Mouse (Mus musculus) urinary bladder, postnatal 25 days (tissue): Measurements from ENCODE around the gene Trmt44.
A peak's percentile ranks its signal among the peaks of the same experiment; 100 is the strongest.

ENCODE experiments used
- DNase-seq: peaks from one replicate; pipeline ENCODE4 v3.0.0; 2022; ENCODE audit warnings: low spot score

Gene Trmt44

DNA sequence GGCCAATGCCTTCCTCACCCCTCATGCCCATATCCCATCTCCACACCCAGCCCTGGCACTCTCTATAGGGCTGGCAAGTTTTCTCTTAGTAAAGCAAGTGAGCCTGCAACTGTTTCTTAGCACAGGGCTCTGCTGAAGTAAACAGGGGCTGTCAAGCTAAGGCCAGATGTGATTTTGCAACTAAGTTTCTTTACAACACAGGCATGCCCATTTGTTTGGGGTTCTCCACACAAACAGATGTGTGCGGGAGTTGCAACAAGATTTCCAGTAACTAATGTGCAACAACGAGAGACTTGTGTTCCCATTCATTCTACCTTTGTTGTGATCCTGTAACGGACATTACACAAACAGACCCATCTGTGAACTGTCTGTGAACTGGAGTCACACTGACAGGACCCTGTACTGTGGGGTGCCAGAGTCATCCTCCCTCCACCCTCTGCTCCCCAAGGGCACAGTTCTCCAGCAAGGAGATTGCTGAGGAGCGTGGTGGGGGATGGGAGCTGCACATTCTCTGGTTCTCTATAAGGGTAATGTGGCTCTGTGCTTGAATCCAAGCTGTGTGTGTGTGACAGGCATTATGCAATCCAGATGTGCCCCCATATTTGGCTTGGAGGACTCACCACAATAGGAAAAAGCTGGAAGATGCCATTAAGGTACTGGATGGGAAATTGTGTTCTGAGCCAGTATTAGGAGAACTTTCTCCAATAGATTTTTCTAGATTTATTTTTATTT is 33.6 kb downstream of the Trmt44 start:
- DNase-seq: no peak

DNA sequence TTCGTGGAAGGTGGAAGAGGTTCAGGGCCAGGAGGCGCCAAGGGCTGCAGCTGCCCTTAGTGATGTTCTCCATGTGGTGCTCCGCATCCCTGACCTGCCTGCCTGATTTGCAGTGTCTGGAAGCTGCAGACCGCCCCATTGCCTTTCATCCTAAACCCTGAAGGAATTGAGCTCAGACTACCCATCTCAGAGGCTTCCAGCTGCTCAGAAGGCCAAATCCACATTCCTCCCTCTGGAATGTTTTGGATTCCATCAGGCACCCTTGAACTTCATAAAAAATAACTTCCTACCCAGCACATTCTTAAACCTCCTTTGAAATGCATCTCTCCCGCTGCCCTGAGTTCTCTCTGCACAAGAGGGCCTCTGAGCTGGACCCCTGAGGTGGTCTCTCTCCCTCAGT is 34.3 kb downstream of the Trmt44 start:
- no peak for DNase-seq

DNA sequence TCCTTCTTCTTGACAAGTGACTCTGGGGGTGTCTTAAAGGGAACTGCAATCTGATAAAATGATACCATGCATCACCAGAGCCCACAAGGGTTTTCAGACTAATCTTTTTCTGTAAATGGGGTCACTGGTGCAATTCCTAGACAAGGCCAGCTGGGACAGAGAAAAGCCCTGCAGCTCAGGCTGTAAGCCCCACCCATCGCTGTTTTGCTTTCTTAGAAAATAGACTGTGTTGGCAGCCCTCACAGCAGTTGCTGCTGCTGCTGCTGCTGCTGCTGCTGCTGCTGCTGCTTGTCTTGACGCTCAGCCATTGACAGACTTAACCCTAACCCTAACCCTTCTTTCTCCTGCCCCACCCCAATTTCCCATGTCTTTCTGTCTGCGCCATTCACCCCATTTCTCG is 35.3 kb downstream of the Trmt44 start:
- no peak for DNase-seq

DNA sequence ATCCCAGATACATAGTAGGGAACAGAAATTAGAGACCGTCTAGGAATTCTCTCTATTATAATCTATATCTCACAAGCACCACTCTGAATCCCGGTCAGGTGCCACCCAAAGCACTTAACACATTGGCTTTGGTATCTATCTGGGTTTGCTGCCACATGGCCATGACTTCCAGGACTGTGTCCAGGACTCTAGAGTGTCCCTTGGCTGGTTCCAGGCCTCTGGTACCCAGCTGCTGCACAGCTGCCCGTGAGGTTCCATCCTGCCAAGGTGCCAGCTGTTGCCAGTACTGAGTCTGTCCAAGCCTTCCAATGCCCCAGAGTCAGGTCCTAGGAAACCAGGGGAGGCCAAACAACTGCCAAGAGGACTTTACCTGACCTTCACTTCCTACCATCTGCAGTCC is 36.8 kb downstream of the Trmt44 start:
- no peak for DNase-seq

DNA sequence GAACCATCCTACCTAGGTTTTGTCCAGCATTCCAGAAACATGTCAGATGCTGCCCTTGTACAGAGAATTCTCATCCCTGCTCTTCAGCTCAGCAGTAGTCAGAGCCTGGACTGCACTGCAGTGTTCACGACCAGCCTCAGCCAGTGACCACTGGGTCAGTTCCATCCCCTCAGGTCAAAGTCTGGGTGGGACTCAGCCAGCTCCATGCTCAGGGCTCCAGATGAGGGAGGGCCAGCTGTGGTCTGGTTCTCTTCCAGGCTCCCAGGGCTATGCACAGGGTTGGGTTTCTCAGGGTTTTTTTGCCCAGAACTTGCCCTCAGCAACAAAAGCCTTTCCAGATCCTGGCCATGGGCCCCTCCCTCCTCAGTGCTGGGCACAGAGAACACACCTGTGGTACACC is 37.4 kb downstream of the Trmt44 start:
- no peak for DNase-seq

DNA sequence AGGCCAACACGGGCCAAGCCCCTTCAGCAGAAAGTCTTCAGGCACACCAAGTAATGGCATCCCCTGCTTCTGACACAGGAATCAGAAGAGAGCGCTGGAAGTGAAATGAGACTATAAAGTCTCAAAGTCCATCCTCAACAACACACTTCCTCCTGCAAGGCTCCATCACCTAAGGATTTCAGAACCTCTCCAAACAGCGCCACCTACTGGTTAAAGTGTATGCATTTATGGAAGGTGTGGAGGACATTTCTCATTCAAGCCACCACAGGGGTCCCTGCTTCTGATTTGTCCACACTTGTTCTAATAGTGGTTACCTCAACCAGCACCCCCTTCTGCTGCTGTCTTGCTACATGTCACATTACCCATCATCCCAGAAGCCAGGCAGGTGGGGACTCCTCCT is 38.6 kb downstream of the Trmt44 start:
- DNase-seq: no peak

DNA sequence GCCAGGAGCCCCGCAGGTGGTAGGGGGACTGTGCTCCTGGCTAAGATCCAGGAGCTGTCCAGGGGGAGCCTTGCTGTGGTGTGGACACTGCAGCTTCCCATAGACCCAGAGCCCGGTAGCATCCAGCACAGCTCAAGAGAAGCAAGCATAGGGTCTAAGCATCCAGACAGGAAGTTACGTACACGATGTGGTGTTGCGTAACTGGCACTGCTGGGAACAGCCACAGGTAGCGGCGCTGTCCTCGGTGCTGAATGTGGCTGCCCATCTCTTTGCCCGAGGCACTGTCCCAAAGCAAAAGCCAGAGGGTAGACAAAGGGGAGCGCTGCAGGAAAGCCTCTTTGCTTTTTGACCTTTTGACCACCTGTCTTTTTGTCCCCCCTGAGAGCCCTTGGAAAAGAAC is 43.3 kb downstream of the Trmt44 start:
- peak; percentile 41 for DNase-seq

DNA sequence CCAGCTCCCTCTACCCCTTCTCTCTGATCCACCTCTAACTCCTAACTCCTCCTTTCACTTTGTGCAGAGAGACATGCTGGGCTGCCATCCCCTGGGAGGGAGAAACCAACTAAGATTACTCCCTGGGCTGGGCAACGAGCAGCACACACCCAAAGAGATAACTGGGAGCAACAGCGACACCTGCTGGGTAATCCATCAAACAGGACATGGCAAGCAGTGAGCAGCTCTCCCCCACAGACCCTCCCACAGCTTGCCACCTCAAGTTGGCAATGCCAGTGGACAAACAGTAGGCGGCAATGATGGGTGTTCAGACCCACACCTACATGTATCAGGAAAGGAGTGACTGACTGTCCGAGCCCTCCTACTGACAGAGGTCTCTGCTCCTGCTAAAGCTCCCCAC is 44.4 kb downstream of the Trmt44 start:
- DNase-seq: peak; percentile 34

DNA sequence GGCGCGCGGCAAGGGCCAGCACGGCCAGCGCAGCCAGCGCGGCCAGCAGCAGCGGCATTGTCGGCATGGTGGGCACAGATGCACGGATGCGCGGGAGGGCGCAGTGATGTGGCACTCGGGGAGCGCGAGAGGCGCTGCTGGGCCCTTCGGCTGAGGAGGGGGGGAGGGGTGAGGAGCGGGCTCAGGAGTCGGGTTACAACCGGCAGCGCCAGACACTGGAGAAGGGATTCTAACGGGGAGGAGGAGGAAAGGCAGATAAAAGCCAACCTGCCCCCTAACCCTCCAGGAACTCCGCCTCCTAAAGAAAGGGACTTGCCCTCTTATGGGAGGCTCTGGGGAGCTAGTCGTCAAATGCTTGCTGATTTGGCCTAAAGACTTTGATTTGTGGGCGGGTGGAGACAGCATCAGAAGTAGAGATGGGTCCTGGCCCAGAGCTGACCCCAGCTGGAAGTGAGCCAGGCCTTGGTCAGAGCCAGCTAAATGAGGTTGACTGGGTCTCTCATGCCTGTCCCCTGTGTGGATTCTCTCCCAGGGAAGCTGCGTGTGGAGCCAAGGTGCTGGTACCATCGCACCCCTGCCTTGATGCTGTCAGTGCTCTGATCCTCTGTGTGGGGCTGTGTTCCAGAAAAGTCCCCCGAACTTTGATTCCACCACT is 49.3 kb downstream of the Trmt44 start, which contains the start of gene Cpz:
Cpz (minus strand) TSS at position 230 of the 655 bp plus-strand sequence.
- no peak for DNase-seq

DNA sequence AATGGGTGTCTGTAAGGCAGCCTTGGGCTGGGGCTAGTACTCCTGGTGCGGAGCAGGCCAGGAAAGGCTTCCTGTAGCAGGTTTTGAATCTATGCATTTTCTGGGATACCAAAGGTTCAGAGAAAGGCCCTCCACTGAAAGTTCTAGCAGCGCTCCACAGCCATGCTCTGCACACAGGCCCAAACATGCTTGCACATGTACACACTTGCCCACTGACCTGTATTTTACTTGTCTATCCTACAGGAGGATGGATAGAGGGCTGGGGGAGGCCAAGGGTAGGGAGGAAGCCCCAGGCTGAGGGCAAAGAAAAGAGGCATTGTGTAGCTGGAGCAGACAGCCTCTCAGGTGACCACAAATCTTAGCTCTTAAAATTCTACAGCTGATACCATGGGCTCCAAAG is 50.5 kb downstream of the Trmt44 start:
- DNase-seq: no peak

DNA sequence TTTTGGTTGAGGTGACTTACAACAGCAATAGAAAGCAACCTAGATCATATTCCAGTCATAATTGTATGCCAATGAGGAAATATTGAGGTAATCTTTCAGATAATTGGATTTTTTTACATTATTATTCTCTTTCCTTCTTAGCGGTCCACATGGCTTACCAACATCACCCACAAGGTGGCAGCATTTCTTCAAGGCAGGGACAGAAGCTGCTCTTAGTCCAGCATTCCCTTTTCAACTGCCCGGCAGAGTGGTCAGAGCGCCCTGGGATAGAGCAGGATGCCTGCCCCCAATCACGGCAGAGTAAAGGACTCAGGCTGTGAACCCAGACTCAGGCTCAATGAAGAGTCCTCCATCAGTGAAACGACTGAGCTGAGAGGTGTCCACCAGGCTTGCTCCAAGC is 51.1 kb downstream of the Trmt44 start:
- DNase-seq: peak; percentile 71

DNA sequence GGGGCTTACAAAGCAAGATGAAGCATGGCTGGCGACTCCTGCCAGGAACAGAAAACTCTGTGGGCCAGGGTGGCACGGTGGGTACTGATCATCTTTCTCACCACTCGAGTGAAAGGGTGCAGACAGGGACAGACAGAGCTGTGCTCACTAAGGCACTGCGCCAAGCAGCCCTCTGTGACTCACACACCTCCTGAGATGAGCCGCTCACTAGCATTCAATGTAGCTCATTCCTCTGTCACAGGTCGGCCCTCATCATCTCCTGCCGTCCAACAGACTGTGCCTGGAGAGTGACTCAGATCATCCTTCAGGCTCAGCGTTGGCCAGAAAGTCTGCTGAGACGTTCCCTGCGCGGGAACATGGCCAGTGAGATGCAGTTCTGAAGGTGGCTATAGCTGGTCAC is 58.1 kb downstream of the Trmt44 start:
- no peak for DNase-seq

DNA sequence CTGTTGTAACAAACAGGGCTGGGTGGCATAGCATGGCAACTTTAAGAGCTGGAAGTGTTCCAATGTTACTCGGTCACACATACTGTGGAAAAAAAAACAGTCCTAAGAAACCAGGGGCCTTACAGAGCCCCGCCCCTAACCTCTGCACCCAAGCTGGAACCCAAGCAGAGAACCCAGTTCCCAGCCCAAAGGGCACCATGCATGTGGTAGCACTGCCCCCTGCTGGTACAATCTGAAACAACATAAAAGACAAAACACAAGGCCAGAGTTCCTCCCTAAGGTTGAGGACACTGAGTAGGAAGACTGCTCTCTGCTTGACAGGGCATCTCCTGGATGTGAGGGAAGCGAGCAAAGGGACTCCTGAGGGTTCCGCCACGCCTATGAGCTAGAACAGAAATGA is 64.3 kb downstream of the Trmt44 start:
- peak; percentile 56 for DNase-seq
